Mouse (Mus musculus): ENCODE measurements around the gene Uhrf1bp1l. TPM values are rescaled to one million over a fixed set of nuclear protein-coding genes. Genes with fewer than 3 reads are reported as not detected.

Uhrf1bp1l gene
- polyA plus RNA-seq, 1 experiment: 27.3 TPM

DNA sequence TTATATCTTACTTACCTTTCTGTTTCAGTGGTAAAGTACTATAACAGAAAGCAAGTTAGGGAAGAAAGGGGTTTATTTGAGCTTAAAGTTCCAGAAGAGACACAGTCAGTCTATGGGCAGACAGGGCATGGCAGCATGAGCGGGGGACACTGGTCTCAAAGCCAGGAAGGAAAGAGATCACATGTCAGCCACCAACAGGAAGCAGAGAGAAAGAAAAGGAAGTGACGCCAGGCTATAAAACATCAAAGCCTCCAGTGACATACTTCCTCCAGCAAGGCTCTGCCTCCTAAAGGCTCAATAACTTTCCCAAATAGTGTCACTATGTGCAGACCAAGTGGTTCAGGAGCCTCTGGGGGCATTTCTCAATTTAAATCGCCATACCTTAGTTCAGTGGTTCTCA, 124.0 kb downstream of the Uhrf1bp1l start:
- 54% methylated on average over 3 of the region's 3 CpGs for WGBS
- no peak for TF ChIP-seq CTCF (IDR thresholded peaks at IDR 0.05; ENCODE audit: insufficient read depth, low read length)
- no peak for TF ChIP-seq POLR2A (IDR thresholded peaks at IDR 0.05; ENCODE audit: borderline replicate concordance, extremely low read depth, low read depth, low read length)
- H3K4me1 ChIP-seq (ENCODE audit: control insufficient read depth, insufficient read depth, low read length): no peaks in the 10 kb centered on the region; the same call in 1 of the 2 replicates
- no peak overlapping the region for H3K4me3 ChIP-seq (replicated peaks; ENCODE audit: extremely low read depth, low read depth, low read length)
- DNase-seq: no peak

Other genes with a start within 250 kb of the Uhrf1bp1l start
- 0.19 and 0.25 TPM in 2 replicates for gene Nr1h4, start 211.4 kb upstream of the Uhrf1bp1l start, polyA plus RNA-seq (2012; rRNA removed)
- not detected in 2 replicates for gene Slc17a8, start 123.7 kb upstream of the Uhrf1bp1l start, polyA plus RNA-seq (2012; rRNA removed)
- gene Scyl2, start 58.7 kb upstream of the Uhrf1bp1l start, polyA plus RNA-seq (2012; rRNA removed): 10.6 and 16.0 TPM in 2 replicates
- gene Actr6, start 12.7 kb upstream of the Uhrf1bp1l start, polyA plus RNA-seq (2012; rRNA removed): 0.71 and 1.7 TPM in 2 replicates
- gene Anks1b, start 128.5 kb downstream of the Uhrf1bp1l start, polyA plus RNA-seq (2012; rRNA removed): 0.07 and 0.41 TPM in 2 replicates

All from lung, adult 2 months (tissue).